Mouse (Mus musculus): Measurements from ENCODE around the gene Rtn4rl2.

DNA sequence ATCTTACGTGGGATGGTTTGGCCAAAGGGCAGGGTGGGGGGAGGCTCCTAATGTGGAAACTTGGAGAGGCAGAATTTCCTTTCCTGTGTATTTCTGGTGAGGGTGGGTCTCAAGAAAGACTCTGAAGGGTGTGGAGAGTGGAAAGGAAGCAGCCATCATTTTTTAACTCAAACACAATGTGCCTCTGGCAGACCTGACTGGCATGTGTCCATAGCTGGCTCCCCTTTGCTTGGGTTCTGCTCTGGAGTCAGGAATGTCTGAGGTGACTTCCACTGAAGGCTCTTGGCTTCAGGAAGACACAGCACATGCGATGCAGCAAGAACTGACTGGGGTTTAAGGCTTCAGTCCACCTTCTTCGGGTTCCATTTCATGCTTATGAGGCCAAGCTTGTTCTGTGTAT lies 28.8 kb upstream of the Rtn4rl2 start:
- TF ChIP-seq HCFC1 (IDR thresholded peaks at IDR 0.05; ENCODE audit: borderline replicate concordance, insufficient read depth, low read length) (no peak), MAFK (IDR thresholded peaks at IDR 0.05; ENCODE audit: insufficient read depth, low read depth, low read length) (no peak)
